Mouse (Mus musculus) neural tube, embryonic 14.5 days (tissue): ENCODE results near the gene Maea. TPM values are rescaled to one million over a fixed set of nuclear protein-coding genes. Genes with fewer than 3 reads are reported as not detected.

Experiments
- ATAC-seq: fragments of 200-750 bp; cut with Nextera tagmentation; 2 replicates; pipeline ENCODE4 v1.8.0; 2017; ENCODE audit warnings: low read depth, mild to moderate bottlenecking, moderate TSS enrichment, moderate library complexity
- H3K27ac ChIP-seq: fragments of 300-500 bp; sonication (generic); 2 replicates; pipeline ENCODE4 v1.5.1; 2014; ENCODE audit warnings: low read depth, mild to moderate bottlenecking, control low read depth, low read length, moderate library complexity, mixed read lengths
- H3K27me3 ChIP-seq: fragments of 300-500 bp; sonication (generic); 2 replicates; pipeline ENCODE4 v1.6.1; 2014; ENCODE audit warnings: low read length; ENCODE audit not compliant: control insufficient read depth, insufficient read depth
- H3K36me3 ChIP-seq: fragments of 300-500 bp; sonication (generic); 2 replicates; pipeline ENCODE4 v1.6.1; 2014; ENCODE audit warnings: low read length, mixed read lengths; ENCODE audit not compliant: control insufficient read depth, insufficient read depth
- H3K4me1 ChIP-seq: fragments of 300-500 bp; sonication (generic); 2 replicates; pipeline ENCODE4 v1.6.1; 2014; ENCODE audit warnings: low read length; ENCODE audit not compliant: control insufficient read depth, insufficient read depth
- H3K4me2 ChIP-seq: fragments of 300-500 bp; sonication (generic); 2 replicates; pipeline ENCODE4 v1.6.1; 2014; ENCODE audit warnings: mild to moderate bottlenecking, low read depth, low read length, control low read depth
- H3K4me3 ChIP-seq: fragments of 300-500 bp; sonication (generic); 2 replicates; pipeline ENCODE4 v1.5.1; 2014; ENCODE audit warnings: low read depth, low read length, control low read depth, mixed read lengths
- H3K9ac ChIP-seq: fragments of 300-500 bp; sonication (generic); replicated peaks from 2 replicates; pipeline ENCODE4 v1.6.1; 2014; ENCODE audit warnings: low read depth, mild to moderate bottlenecking, control low read depth, low read length, mixed read lengths
- H3K9me3 ChIP-seq: fragments of 300-500 bp; sonication (generic); 2 replicates; pipeline ENCODE4 v1.6.1; 2016; ENCODE audit warnings: low read length; ENCODE audit not compliant: control insufficient read depth
- WGBS: fragments of 180-500 bp; shearing (Covaris S2); extraction: QIAGEN DNeasy Blood & Tissue Kit; methylation state at CpG from one replicate; pipeline ENCODE4 v1.1.7; 2014; 5-methylcytosine and 5-hydroxymethylcytosine counted together
- polyA plus RNA-seq: library from polyadenylated mRNA; unstranded; fragments of >200 nt; fragmentation: Nextera tagmentation; extraction: Ambion mirVana; gene quantifications from 2 replicates; pipeline ENCODE4 v1.2.1, GENCODE M21; 2014

Maea gene
- polyA plus RNA-seq, 1 experiment from 2014 or later: 117 TPM

GRCm38 (mm10) chr5:33372331-33373038 is 37.2 kb downstream of the Maea start:
- H3K36me3 ChIP-seq: peaks cover 49% of the 10 kb centered on the region
- no peak overlapping the region for H3K9ac ChIP-seq
- WGBS: 81% methylated on average over 18 of the region's 18 CpGs
- no peak overlapping the region for H3K27ac ChIP-seq
- H3K4me2 ChIP-seq: no peak overlapping the region
- ATAC-seq: no peak
- H3K4me3 ChIP-seq: no peak overlapping the region
- no peaks in the 10 kb centered on the region for H3K9me3 ChIP-seq
- no peaks in the 10 kb centered on the region; the same call in 1 of the 2 replicates for H3K4me1 ChIP-seq
- H3K27me3 ChIP-seq: no peaks in the 10 kb centered on the region

GRCm38 (mm10) chr5:33377176-33377575 is 41.9 kb downstream of the Maea start:
- ATAC-seq: no peak
- H3K27ac ChIP-seq: no peak overlapping the region
- 73% methylated on average over 6 of the region's 6 CpGs for WGBS
- H3K36me3 ChIP-seq: peaks cover 14% of the 10 kb centered on the region
- H3K9me3 ChIP-seq: no peaks in the 10 kb centered on the region
- H3K9ac ChIP-seq: peak overlapping the region; percentile 51; the same call in 1 of the 2 replicates
- H3K4me1 ChIP-seq: peaks cover 11% of the 10 kb centered on the region
- peak overlapping the region; percentile 87 for H3K4me2 ChIP-seq
- peak overlapping the region; percentile 66; the same call in 1 of the 2 replicates for H3K4me3 ChIP-seq
- H3K27me3 ChIP-seq: no peaks in the 10 kb centered on the region

GRCm38 (mm10) chr5:33377801-33378301 is 42.5 kb downstream of the Maea start:
- WGBS: 3% methylated on average over 21 of the region's 21 CpGs
- Histone ChIP-seq H3K36me3 (peaks cover 7% of the 10 kb centered on the region), H3K4me2 (peak overlapping the region; percentile 87), H3K9me3 (no peaks in the 10 kb centered on the region), H3K27me3 (no peaks in the 10 kb centered on the region), H3K9ac (peak overlapping the region; percentile 51), H3K4me1 (peaks cover 11% of the 10 kb centered on the region), H3K4me3 (peak overlapping the region; percentile 66), H3K27ac (peak overlapping the region; percentile 62)
- no peak for ATAC-seq

- peak; percentile 99 for ATAC-seq
- H3K27me3 ChIP-seq: no peaks in the 10 kb centered on the region
- no peaks in the 10 kb centered on the region for H3K9me3 ChIP-seq
- peak within 1 kb of the TSS; percentile 87 for H3K4me2 ChIP-seq
- under 1% methylated on average over 46 of the region's 46 CpGs for WGBS
- H3K4me3 ChIP-seq: peak within 1 kb of the TSS; percentile 66
- H3K36me3 ChIP-seq: peaks cover 2% of the 10 kb centered on the region; the same call in 1 of the 2 replicates
- peaks cover 11% of the 10 kb centered on the region for H3K4me1 ChIP-seq
- peak within 1 kb of the TSS; percentile 75 for H3K9ac ChIP-seq
- H3K27ac ChIP-seq: peak within 1 kb of the TSS; percentile 97
Measured at GRCm38 (mm10) chr5:33378302-33378854, 43.1 kb downstream of the Maea start, which contains the start of gene Uvssa. Gene Uvssa, plus strand, starts transcription at chr5:33378549.

- WGBS: 87% methylated on average over 11 of the region's 11 CpGs
- no peak overlapping the region for H3K9ac ChIP-seq
- H3K27ac ChIP-seq: no peak overlapping the region
- H3K4me3 ChIP-seq: no peak overlapping the region
- ATAC-seq: no peak
- no peaks in the 10 kb centered on the region for H3K27me3 ChIP-seq
- no peaks in the 10 kb centered on the region for H3K4me1 ChIP-seq
- no peaks in the 10 kb centered on the region for H3K9me3 ChIP-seq
- H3K36me3 ChIP-seq: peaks cover 14% of the 10 kb centered on the region; the same call in 1 of the 2 replicates
- H3K4me2 ChIP-seq: no peak overlapping the region
Measured at GRCm38 (mm10) chr5:33387550-33387949, 52.2 kb downstream of the Maea start.

GRCm38 (mm10) chr5:33393803-33394202 is 58.5 kb downstream of the Maea start:
- Histone ChIP-seq H3K27me3 (no peaks in the 10 kb centered on the region), H3K4me2 (no peak overlapping the region), H3K4me3 (no peak overlapping the region), H3K4me1 (no peaks in the 10 kb centered on the region), H3K27ac (no peak overlapping the region), H3K36me3 (peaks cover 12% of the 10 kb centered on the region; the same call in 1 of the 2 replicates), H3K9me3 (no peaks in the 10 kb centered on the region), H3K9ac (no peak overlapping the region)
- 13% methylated on average over 7 of the region's 7 CpGs for WGBS
- peak; percentile 79; the same call in 1 of the 2 replicates for ATAC-seq

GRCm38 (mm10) chr5:33395693-33396092 is 60.4 kb downstream of the Maea start:
- H3K9me3 ChIP-seq: no peaks in the 10 kb centered on the region
- no peaks in the 10 kb centered on the region for H3K4me1 ChIP-seq
- no peak overlapping the region for H3K4me3 ChIP-seq
- no peak overlapping the region for H3K4me2 ChIP-seq
- no peak overlapping the region for H3K27ac ChIP-seq
- no peaks in the 10 kb centered on the region for H3K27me3 ChIP-seq
- no peak for ATAC-seq
- H3K36me3 ChIP-seq: no peaks in the 10 kb centered on the region; the same call in 1 of the 2 replicates
- no peak overlapping the region for H3K9ac ChIP-seq
- 78% methylated on average over 11 of the region's 11 CpGs for WGBS

GRCm38 (mm10) chr5:33396828-33397227 is 61.5 kb downstream of the Maea start:
- Histone ChIP-seq H3K27ac (no peak overlapping the region), H3K9me3 (no peaks in the 10 kb centered on the region), H3K9ac (no peak overlapping the region), H3K36me3 (no peaks in the 10 kb centered on the region; the same call in 1 of the 2 replicates), H3K4me1 (no peaks in the 10 kb centered on the region), H3K4me3 (no peak overlapping the region), H3K27me3 (no peaks in the 10 kb centered on the region), H3K4me2 (no peak overlapping the region)
- WGBS: 77% methylated on average over 7 of the region's 7 CpGs
- no peak for ATAC-seq

GRCm38 (mm10) chr5:33400819-33401218 is 65.5 kb downstream of the Maea start:
- Histone ChIP-seq H3K4me2 (no peak overlapping the region), H3K4me3 (no peak overlapping the region), H3K4me1 (no peaks in the 10 kb centered on the region), H3K9me3 (no peaks in the 10 kb centered on the region), H3K9ac (no peak overlapping the region), H3K36me3 (no peaks in the 10 kb centered on the region), H3K27ac (no peak overlapping the region), H3K27me3 (no peaks in the 10 kb centered on the region)
- 0 out of 2 replicates have a peak, but pooled peaks have one; percentile 39 for ATAC-seq
- 34% methylated on average over 12 of the region's 12 CpGs for WGBS
